Mouse (Mus musculus) lung, postnatal 14 days (tissue): Measurements from ENCODE around the gene Epsti1.

Experiments
- DNase-seq: peaks from one replicate; pipeline ENCODE4 v3.0.0; 2021

The Epsti1 gene

DNA sequence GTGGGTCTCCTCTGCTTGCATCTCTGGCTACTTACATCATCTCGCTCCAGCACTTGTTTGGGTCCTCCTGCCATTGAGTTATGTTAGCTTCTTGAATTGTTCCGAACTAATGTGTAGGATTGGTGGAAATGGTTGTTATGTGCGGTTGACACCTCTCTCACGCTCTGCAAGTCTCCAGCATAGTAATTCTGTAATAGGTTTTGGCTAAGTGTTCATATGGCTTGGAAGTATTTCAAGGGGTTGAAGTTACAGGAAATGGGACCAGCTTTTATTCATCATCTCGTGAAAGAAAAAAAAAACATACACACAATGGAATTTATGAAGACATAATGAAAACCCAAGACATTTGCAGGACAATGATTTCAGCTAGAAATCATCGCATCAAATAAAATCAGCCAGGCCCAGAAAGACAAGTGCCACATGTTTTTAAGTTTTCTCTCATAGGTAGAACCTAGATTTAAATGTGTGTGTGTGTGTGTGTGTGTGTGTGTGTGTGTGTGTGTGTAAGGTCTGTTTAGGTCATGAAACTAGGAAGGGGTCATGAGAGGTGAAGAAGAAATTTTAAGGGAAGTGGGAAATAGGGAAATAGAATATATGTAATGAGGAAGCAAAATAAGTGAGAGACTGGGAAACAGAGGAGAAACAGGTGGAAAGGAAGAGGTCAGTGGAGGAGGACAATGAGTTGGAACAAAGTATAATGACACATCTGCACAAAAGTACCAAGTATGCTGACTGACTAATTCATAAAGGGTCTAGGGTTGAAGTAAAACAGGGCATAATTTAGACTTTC, 19.2 kb downstream of the Epsti1 start:
- DNase-seq, result no peak

DNA sequence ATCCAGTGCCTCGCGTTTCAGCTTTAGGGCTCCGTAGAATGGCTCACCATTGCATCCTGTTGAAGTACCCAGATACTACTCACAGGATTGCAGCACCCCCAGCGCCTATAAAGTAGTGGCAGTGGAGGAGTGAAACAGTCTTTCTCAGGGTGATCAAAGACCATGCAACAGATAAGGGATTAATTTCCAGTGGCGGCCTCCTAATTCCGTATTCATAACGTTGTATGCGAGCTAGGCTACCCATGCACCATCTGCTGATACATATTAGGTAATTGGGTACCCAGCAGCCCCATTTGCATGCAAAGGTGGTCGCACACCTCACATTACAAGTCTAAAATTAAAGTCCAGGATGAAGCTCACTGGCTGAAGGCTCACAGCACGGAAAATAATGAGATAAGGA, 21.4 kb downstream of the Epsti1 start:
- DNase-seq, result no peak

DNA sequence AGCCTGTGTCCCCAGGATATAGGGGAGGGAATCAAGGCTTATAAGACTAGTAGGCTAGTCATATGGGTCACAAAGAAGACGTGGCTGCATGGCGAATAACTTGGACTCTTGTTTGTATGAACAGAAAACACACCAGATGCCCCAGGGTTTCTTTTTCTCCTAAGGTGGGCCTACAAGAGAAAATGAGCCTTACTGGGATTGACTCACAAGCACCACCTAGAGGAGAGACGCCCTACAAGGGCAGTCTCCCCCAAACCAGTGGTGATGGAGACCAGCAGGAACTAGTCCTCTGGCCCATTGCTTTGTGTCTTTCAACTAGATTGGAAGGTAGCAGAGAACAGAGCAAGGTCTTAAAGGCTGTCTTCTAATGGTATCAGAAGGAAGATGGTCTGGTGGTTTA, 22.7 kb downstream of the Epsti1 start:
- peak; percentile 26 for DNase-seq

GRCm38 (mm10) chr14:77928021-77928420, 24.0 kb downstream of the Epsti1 start:
- DNase-seq, result peak; percentile 82

GRCm38 (mm10) chr14:77928653-77929052, 24.6 kb downstream of the Epsti1 start:
- no peak for DNase-seq

GRCm38 (mm10) chr14:77929139-77929678, 25.2 kb downstream of the Epsti1 start:
- DNase-seq, result no peak

GRCm38 (mm10) chr14:77932150-77933047, 28.4 kb downstream of the Epsti1 start:
- DNase-seq, result no peak

- DNase-seq, result peak; percentile 31
Observed at GRCm38 (mm10) chr14:77933243-77933642, 29.2 kb downstream of the Epsti1 start.

DNA sequence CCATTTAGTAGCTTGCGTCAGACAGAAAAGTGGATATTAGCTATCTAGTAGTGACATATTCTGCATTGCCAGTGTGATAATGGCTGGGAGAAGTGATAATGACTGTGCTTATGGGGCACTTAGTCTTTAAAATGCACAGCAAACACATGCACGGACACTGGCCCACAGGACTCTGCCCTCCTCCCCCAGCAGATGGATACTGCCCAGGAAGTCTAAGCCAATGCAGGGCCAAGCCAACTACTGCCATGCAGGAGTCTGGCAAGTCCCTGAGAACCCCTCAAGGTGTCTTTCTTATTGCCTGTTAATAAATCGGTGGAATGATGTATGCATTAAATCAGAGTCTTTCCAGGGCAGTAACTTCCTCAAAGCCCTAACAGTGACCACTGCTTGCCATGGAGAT, 30.4 kb downstream of the Epsti1 start:
- no peak for DNase-seq

GRCm38 (mm10) chr14:77941105-77941504, 37.1 kb downstream of the Epsti1 start:
- DNase-seq, result no peak

- DNase-seq, result no peak
Observed at GRCm38 (mm10) chr14:77942235-77942634, 38.2 kb downstream of the Epsti1 start.

DNA sequence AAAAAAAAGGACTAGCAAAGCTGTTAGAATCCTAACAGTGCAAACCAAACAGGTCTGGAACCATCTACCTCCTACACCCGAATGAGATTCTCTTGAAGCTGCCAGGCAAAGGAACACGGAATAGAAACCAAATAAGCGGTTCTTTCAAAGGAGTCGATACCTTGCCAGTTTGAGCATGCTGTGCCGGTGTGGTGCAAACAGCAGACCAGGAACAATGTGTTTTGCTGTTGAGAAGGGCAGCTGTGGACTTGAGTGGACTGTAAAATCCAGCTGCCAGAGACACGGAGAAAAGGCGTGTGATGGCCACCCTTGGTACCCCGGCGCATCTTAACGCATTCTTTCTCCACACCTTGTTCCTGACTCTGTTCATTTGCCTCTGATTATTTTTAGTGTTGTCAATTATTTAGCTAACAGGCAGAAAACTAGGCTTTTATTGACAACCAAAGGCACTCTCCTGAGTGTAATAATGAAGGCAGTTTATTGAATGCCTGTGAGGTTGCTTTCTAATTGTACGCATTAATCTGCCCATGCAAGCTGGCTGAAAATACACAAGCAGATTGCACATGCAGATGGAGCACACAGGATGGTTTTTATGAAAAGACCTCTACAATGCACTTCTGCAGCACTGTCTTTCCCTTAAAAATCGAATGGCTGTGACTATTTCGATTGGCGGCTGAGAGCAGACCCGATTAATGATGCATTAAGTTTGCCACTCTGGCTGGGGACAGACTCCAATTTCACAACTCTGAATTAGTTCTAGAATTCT, 38.9 kb downstream of the Epsti1 start:
- no peak for DNase-seq

GRCm38 (mm10) chr14:77961741-77962140, 57.7 kb downstream of the Epsti1 start:
- DNase-seq, result no peak

- DNase-seq, result no peak
Observed at GRCm38 (mm10) chr14:77963525-77963924, 59.5 kb downstream of the Epsti1 start.

DNA sequence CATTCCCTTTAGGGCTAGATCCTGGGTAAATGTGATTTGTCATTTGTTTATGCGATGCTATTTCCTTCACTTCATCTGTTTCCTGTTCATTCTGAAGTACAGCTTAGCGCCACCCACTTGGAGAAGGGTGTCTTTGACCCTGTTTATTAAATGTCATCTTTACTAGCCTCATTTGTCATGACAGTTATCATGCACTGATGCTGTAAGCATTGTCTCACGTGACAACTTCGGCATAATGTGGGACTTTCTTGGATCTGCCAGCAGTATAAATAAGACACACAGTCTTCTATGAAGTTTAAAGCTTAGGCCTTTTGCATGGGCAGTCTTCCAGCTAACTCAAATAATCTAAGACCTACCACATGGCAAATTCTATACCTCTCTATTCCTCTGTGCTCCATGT, 67.3 kb downstream of the Epsti1 start:
- no peak for DNase-seq

DNA sequence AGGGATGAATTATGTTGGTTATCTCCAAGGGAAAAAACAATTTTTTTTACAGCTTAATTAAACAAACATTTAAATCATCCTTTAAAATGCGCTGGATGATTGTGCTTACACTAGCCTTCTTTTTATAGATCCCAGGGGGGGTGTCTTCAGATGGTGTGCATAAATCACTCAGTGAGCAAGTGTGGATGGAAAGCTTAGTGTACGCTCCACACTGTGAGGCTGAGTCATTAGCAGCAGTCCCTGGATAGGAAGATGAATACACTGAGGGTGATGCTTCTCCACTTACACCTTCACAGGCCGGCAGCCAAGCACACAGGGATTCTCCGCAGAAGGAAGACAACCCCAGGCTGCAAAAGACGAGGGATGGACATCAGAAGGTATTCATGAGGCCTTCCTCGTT, 70.2 kb downstream of the Epsti1 start:
- no peak for DNase-seq

DNA sequence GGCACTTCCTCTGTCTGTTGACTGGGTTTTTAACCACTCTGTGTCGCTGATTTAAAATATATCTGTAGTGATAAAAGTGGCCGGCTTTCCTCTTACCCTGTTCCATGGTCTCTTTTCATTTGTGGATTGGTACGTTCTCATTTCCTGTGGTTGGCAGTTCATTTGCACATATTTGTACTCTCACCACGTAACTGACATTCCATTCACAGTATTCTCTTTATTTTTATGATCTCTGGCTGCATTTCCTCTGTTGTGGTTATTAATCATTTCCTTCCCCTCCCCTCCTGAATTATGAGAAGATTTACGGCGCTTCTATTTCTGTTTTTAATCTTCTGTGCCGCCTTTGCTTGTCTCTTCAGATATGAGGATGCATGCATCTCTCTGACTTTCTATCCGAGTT, 71.7 kb downstream of the Epsti1 start:
- DNase-seq, result no peak

GRCm38 (mm10) chr14:77981516-77981915, 77.5 kb downstream of the Epsti1 start:
- DNase-seq, result no peak

DNA sequence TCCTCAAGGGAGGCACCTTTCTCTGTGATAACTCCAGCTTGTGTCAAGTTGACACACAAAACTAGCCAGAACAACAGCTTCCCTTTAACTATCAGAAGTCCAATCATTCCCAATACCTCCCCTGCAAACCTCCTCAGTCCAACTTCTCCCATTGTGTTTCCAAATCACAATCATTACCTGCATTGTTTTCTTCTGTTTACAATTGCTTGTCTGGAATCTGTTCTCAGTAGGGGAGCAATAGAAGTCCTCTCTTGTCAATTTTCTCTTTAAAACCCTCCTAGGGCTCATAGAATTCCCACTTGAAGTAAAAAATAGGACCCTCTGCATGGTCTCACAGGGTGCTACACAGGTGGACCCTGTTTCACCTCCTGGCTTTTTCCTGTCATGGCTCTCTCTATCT, 93.7 kb downstream of the Epsti1 start:
- no peak for DNase-seq

- DNase-seq, result no peak
Observed at GRCm38 (mm10) chr14:78004486-78004885, 100.4 kb downstream of the Epsti1 start.

DNA sequence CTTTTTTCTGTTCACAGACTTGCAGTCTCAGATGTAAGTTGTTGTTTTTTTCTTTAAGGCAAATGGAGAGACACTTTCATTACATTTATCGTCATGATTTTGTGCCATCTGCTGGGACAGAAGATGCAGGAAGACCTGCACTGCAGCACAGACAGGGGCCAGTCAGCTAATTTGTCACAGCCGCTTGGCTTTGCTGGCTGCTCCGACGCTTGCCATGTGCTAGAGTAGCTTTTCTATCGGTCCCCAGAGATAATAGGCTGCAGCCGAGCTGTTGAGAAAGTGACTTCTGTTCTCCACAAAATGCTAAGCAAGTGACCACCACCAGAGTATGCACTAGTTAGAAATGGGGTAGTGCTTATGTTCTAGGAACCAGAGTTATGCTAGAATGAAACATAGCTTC, 104.0 kb downstream of the Epsti1 start:
- no peak for DNase-seq

DNA sequence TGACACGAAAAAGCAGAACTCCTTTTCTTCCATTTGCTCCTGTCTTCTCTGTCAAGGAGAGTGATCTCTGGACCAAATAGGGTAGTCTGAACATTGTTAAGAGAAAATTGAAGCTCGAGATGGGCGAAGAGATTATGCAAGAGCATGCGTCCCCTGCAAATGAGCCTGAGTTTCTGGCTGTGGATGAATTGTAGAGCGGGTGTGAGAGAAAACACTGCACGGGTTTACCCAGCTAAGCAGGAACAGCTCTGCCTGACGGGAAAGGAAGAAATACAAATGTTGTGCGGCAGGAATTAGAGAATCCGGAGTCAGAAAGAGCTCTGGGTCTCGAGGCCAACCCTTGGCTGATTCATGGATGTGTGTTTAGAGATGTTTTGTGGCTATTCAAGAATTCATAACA, 107.8 kb downstream of the Epsti1 start:
- DNase-seq, result no peak
